Mouse (Mus musculus) left cerebral cortex, adult 2 months (tissue): ENCODE measurements at regions not wholly inside any gene's neighbourhood (a gene's known extent, or its start where the extent isn't known, plus 50 kb on each side); places are given as distances from the start of the nearest gene placed in this dataset.
A peak's percentile ranks its signal among the peaks of the same experiment; 100 is the strongest.

Experiments
- DNase-seq, 2 experiments: peaks; one replicate each; pipeline ENCODE4 v3.0.0; 2021 to 2022; ENCODE audit warnings: low spot score in 2 of 2, mixed read lengths in 1 of 2; ENCODE audit errors: extremely low spot score in 1 of 2
- H3K27ac ChIP-seq: fragments of 200-600 bp; 2 replicates; pipeline ENCODE4 v1.8.1; 2022
- H3K4me3 ChIP-seq: fragments of 200-600 bp; 2 replicates; pipeline ENCODE4 v1.8.1; 2022
- CTCF ChIP-seq: fragments of 200-600 bp; IDR thresholded peaks from 2 replicates; pipeline ENCODE4 v1.8.1; 2022; ENCODE audit warnings: antibody characterized with exemption, mild to moderate bottlenecking, moderate library complexity
- intact Hi-C: fragments of 180-260 bp; cut with DNase I; formaldehyde crosslinking; loops from one replicate; pipeline ENCODE4 v1.15.1; 2025

DNA sequence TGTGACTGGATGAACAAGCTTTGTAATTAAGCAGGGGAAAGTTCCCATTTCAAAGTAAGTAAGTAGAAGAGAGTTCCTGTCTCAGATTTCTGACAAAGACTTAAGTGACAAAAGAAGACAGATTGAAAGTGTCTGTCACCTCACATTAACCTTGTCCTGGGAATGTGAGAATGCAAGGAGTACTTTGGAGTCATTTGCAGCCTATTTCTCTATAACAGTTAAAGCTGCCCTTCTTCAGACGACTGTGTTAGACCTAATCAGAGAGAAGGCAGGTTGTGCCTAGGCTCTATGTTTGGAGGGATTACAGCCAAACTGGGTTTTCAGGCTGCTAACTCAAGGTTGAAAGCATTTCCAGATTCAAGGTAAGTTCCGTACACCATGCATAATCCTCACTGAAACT, 446.5 kb downstream of the Pdgfc start:
- intact Hi-C loops: loop anchor here (10.0 kb wide), 1 partner anchor 448 kb away; the partner anchor contains the start of gene Pdgfc
- Histone ChIP-seq H3K4me3 (no peak overlapping the region), H3K27ac (no peak overlapping the region)
- no peak for DNase-seq
- no peak for TF ChIP-seq CTCF

DNA sequence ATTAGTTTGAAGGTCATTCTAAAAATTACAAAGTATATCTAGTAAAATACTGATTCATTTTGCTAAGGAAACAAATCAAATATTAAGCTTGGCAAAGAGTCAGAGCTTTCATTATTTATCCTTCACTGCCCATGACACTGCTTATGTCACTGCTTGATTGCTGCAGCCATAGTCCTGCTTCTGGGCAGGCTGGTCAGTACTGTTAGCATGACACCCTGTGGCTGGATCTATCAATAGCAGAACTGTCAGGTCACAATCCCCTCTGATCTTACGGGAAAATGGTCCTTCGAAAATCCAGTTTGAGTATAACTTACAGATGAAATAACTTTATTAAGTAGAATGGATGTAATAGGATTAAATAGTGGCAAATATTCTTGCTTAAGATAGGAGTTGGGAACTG, 447.1 kb downstream of the Pdgfc start:
- no peak for DNase-seq
- intact Hi-C loops: loop anchor here (10.0 kb wide), 1 partner anchor 449 kb away; the partner anchor contains the start of gene Pdgfc
- peak; percentile 7 for TF ChIP-seq CTCF

DNA sequence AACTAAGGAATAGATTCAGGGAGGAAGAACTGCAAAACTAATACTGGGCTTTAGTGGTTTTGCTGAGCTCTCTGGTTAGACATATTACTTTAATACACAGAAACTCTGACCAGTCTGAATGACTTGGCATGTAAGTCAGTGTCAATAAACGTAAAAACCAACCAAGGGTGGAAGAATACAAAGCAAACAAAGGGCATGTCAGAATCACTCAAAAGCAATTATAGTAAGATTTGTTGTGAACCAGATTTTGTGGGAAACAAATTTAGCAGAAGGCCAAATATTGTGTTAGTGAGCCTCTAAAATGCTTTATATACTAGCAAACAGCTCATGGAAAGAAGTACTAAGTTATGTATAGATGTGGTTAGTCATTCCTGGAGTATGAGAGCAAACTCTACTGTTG, 427.1 kb upstream of the Ctso start:
- no peak for DNase-seq
- Histone ChIP-seq H3K4me3 (no peak overlapping the region), H3K27ac (no peak overlapping the region)
- TF ChIP-seq CTCF: no peak
- intact Hi-C loops: no loop called here

More for the DNA sequence above, 447.1 kb downstream of the Pdgfc start:
- H3K27ac ChIP-seq: no peak overlapping the region
- H3K4me3 ChIP-seq: no peak overlapping the region

DNA sequence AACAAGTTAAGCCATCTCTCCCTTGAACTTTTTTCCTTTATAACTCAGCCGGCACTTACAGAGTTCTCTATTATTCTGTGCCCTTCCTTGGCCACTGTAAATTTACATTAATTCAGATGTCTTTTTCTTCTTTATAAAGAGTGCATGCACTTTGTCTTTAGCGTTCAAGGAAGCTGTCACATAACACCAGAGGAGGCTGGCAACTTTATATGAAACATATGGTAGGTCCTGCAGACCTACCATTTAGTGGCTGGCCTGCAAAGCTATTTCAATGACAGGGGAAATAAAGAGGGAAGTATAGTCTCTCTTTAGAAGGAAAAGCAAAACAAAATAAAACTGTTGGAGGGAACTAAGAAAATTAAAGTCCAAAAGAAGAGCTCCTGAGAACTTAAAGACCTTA, 423.8 kb upstream of the Ctso start:
- DNase-seq: no peak
- no peak overlapping the region for H3K27ac ChIP-seq
- intact Hi-C loops: no loop called here
- TF ChIP-seq CTCF: no peak
- no peak overlapping the region for H3K4me3 ChIP-seq

DNA sequence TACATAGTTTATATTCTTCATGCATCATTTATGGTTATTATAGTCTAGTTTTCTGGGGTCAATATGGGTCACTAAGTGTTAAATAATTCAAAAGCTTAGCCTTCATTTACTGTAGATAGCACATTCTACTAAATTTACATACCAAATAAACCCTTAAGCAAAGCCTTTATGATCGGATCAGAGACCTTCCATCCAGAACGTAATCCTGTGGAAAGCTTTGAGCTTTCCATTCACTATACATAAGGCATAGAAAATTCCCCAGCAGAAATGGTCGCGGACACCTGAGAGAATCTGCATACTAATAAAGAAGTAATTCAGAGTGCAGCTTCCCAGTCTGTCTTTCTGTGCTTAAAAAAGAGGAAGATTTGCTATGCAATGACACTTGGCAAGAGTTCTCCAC, 410.6 kb upstream of the Ctso start:
- TF ChIP-seq CTCF: no peak
- no peak for DNase-seq
- H3K4me3 ChIP-seq: no peak overlapping the region
- no peak overlapping the region for H3K27ac ChIP-seq
- intact Hi-C loops: no loop called here

DNA sequence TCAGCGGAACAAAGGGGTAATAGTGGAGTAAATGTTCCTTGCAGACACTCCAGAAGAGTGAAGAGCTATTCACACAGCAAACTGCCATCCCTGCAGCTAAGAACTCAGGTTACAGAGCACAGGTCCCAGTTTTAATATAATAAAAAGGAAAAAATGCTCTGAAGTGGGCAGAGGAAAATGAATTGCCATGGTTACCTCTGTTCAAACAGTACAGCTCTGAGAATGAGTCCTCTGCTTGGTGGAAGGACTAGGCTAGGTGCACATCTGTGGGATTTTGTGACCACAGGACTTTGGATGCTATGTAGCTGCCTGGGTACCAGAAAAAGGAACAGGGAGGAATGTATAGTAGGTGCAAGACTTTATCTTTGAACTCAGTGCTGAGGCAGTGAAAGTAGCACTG, 401.5 kb upstream of the Ctso start:
- H3K27ac ChIP-seq: no peak overlapping the region; the same call in 1 of the 2 replicates
- DNase-seq: no peak
- no peak overlapping the region for H3K4me3 ChIP-seq
- intact Hi-C loops: no loop called here
- no peak for TF ChIP-seq CTCF

DNA sequence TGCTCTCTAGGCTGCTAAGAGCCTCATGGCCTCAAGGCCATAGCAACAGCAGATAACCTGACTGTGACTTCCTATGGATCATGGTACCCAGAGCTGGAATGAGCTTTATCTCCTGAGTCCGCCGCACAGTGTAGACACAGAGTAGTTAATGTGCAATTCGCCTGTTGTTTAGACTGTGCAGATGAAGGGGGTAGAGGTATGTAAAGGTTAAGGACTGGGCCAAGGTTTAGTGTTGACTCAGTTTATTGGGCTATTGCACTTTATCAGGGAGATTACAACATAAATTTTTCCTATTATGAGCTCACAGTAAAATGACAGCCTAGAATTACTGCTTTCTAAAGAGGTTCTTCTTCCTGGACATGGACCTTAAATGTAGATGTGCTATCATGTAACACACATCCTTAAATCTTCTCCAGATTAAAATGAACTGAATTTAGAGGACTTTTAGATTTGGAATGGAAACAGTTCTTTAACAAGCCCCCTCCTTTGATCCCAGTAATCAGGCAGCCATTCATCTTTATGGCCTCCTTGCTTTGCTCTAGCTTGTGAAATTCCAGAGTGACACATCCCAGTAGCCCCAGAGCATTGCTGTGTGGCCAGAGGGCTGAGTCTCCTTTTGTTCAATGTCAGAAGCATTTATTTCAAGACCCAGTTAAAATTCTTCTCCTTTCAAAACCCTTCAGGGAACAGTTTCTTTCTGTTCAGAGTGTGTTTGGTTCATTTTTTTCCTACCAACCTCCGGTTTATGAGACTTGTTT, 396.8 kb upstream of the Ctso start:
- no peak overlapping the region for H3K4me3 ChIP-seq
- no peak for TF ChIP-seq CTCF
- DNase-seq: no peak
- H3K27ac ChIP-seq: no peak overlapping the region
- intact Hi-C loops: no loop called here

DNA sequence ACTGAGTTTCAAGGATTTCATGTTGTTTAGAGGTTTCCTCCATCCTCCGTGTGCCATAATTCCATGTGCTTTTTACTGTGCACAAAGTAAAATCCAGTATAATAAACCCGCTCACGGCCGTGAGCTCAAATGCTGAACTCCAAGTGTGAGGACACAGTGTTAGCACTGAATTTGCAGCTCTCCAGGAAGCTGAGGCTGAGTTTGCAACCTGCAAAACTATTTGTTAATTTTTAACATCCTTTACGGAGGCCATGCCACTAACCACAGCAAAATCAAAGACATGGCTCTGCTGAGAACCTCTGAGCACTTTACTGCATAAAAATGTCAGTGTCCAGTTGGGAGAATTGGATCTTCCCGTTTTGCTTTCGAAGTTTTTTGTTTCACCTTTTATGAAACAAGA, 377.6 kb upstream of the Ctso start:
- no peak overlapping the region for H3K4me3 ChIP-seq
- no peak for TF ChIP-seq CTCF
- DNase-seq: no peak
- H3K27ac ChIP-seq: no peak overlapping the region
- intact Hi-C loops: no loop called here

DNA sequence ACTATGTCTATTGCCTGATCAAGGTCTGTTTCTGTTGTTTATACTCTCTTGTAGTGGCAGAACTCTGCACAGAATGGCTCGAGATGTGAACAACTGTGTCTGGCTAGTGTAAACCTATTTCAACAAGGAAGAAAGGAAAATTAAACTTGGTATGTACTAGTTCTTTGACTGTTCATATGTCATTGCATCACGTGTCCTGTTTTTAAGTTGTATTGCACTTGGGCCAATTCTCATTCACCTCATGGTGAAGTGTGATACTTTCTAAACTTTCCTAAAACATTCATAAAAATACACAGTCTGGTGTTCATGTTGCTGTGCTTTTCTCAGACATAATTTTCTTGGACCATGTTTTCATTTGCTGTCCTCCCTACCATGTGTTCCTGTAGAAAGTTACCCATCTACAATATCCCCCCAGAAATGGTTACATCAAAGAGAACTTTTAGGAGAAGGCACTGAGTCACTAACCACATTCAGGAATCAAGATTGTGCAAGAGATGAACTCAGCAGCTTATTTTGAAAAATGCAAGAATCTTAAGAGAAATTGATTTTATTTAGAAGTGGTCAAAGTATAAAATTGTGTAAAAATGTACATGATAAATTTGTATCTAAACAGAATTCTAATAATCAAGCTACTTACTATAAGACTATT, 369.7 kb upstream of the Ctso start:
- H3K4me3 ChIP-seq: no peak overlapping the region
- TF ChIP-seq CTCF: no peak
- no peak overlapping the region for H3K27ac ChIP-seq
- intact Hi-C loops: no loop called here
- no peak for DNase-seq

DNA sequence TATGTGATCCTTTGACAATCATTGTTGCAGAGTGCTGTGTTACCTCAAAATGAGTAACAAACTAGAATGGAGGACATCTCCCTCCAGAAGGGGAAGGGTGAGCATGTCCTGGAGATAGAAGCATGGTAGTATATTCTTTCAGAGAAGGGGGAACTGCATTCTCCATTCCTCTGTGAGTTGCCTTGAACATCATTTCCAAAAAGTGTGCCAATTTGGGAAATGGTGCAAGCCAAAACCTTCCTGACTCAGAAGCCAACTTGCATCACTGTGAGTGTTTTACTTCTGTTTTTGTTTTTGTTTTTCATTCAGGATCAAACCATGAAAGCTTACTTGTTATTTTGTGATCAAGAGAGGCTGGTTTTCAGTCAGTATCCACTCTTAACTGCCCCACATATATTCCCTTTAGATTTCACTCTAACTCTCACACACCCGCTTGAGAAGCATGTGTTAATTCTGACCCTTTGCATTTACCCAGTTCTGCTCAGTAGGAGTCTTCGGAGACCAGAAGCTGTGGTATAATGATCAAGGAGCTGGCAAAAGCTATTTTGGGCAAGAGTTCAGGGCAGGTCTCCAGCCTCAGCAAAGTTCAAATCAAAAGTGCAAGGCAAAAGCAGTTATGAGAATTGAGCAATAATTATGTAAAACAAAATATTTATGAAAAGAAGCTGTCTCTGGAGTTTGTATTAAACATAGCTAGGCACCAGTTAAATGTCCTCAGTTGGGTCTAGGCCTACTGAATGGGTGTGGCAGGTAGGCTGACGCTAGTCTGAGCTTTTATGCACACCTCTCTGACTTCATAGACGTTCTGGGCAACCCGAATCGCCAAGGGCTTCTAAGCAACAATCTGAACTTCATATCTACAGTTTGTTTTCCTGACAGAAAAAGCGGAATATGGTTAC, 368.3 kb upstream of the Ctso start:
- H3K4me3 ChIP-seq: no peak overlapping the region
- intact Hi-C loops: no loop called here
- DNase-seq: no peak
- H3K27ac ChIP-seq: no peak overlapping the region
- TF ChIP-seq CTCF: no peak

DNA sequence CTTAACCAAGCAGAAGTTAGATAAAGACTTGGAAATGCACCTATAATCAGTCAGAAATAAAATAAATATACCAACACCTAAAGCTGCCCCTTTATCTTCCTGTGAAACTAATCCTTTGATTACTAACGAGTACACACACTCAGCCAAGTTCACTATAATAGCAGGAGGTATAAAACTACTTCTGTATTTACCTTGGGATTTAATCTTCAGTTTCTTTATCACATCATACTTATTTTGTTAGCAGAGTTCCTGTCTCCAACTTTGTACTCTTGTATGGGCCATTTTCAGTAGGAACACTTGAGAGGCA, 367.7 kb upstream of the Ctso start:
- intact Hi-C loops: no loop called here
- TF ChIP-seq CTCF: no peak
- DNase-seq: no peak
- Histone ChIP-seq H3K4me3 (no peak overlapping the region), H3K27ac (no peak overlapping the region)

DNA sequence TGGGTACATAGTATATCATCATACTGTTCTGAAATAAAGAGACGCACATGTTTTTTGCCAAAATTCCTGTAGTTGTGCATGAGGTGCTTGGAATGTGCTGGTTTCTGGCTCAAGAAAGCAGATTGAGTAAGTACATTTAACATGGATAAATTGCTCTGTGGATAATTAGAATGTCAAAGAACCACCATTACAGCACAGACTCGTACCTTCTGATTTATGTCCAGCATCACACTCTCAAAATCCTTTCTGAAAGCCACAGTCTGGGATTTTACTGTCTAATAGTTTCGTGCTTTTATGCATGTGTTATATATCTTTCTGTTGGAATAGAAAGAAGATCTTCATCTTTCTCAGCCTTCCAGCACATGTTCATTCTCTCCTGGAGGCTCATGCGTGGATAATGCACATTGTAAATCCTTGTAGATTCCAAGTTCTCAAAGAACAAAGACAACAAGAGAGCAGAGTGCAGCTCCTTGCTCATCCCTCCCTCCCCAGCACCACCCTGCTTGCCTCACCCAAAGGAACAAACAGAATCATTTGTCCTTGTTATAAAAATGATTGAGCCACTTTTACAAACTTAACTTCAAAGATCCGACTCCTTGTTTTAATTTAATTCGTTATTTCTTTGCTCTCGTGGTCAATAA, 348.9 kb upstream of the Ctso start:
- Histone ChIP-seq H3K27ac (no peak overlapping the region), H3K4me3 (no peak overlapping the region)
- no peak for TF ChIP-seq CTCF
- no peak for DNase-seq
- intact Hi-C loops: no loop called here
